Mouse (Mus musculus) right cerebral cortex, adult 2 months (tissue): Measurements from ENCODE around the gene Selenon.
"Not testable (repeated sequence)": the region's sequence is repeated elsewhere in the genome, so short reads cannot be mapped to it uniquely, and the experiment has no call there.

Source experiments
- DNase-seq, 2 experiments: peaks; one replicate each; pipeline ENCODE4 v3.0.0; 2021 to 2022; ENCODE audit warnings: low spot score in 2 of 2

Gene Selenon

GRCm38 (mm10) chr4:134510396-134510795 lies 41.6 kb downstream of the Selenon start:
- no peak for DNase-seq

- DNase-seq: no peak
Observed at GRCm38 (mm10) chr4:134506713-134507112, 45.3 kb downstream of the Selenon start.

GRCm38 (mm10) chr4:134505966-134506594 lies 45.9 kb downstream of the Selenon start:
- DNase-seq: no peak

- no peak for DNase-seq
Observed at GRCm38 (mm10) chr4:134505303-134505789, 46.6 kb downstream of the Selenon start.

- no peak for DNase-seq
Observed at GRCm38 (mm10) chr4:134503686-134504357, 48.1 kb downstream of the Selenon start.

GRCm38 (mm10) chr4:134501095-134501494 lies 50.9 kb downstream of the Selenon start:
- no peak for DNase-seq

GRCm38 (mm10) chr4:134498983-134499382 lies 53.0 kb downstream of the Selenon start:
- DNase-seq: not testable (repeated sequence)

GRCm38 (mm10) chr4:134497986-134498731 lies 53.8 kb downstream of the Selenon start:
- peak in 1 of 2 experiments; percentile 51 for DNase-seq

GRCm38 (mm10) chr4:134497223-134497622 lies 54.7 kb downstream of the Selenon start:
- DNase-seq: no peak

- peak; percentile 74 to 85 for DNase-seq
Observed at GRCm38 (mm10) chr4:134496595-134497210, 55.3 kb downstream of the Selenon start, which contains the start of gene Paqr7. Gene Paqr7, plus strand, starts transcription at chr4:134496697.

- no peak for DNase-seq
Observed at GRCm38 (mm10) chr4:134495546-134495923, 56.4 kb downstream of the Selenon start.

GRCm38 (mm10) chr4:134494780-134495545 lies 57.0 kb downstream of the Selenon start:
- DNase-seq: no peak

- not testable (repeated sequence) for DNase-seq
Observed at GRCm38 (mm10) chr4:134494161-134494560, 57.8 kb downstream of the Selenon start.

GRCm38 (mm10) chr4:134491716-134492115 lies 60.2 kb downstream of the Selenon start:
- no peak for DNase-seq

- no peak for DNase-seq
Observed at GRCm38 (mm10) chr4:134489986-134490665, 61.8 kb downstream of the Selenon start.

GRCm38 (mm10) chr4:134488211-134488610 lies 63.8 kb downstream of the Selenon start:
- no peak for DNase-seq
